Mouse (Mus musculus): ENCODE results near the gene Ska2. TPM values are rescaled to one million over a fixed set of nuclear protein-coding genes. Genes with fewer than 3 reads are reported as not detected.

Gene Ska2
- total RNA-seq, 4 experiments from 2014 or later, result 11.2 to 13.8 (median 12.4) TPM

- DNase-seq (ENCODE audit: low spot score in 2 of 2), result no peak
Observed at GRCm38 (mm10) chr11:87163751-87164150, 54.7 kb downstream of the Ska2 start.

- DNase-seq (ENCODE audit: low spot score in 2 of 2), result no peak
Observed at GRCm38 (mm10) chr11:87173625-87174024, 64.6 kb downstream of the Ska2 start.

Small RNA genes lying within 50 kb of the gene (microRNA-seq; reads per million reads assigned to microRNA genes)
- gene Mir301, result 90.6 to 671 reads per million in 2 experiments

Other genes with a start within 250 kb of the Ska2 start
- 10 to 100 TPM; 44.2 to 53.3 (median 48.8) TPM for gene Ypel2, start 115.5 kb upstream of the Ska2 start, total RNA-seq (2022)
- gene Gdpd1, start 35.2 kb upstream of the Ska2 start, total RNA-seq (2022), result 10 to 100 TPM; 37.4 to 40.5 (median 39.0) TPM
- gene Smg8, start 22.5 kb upstream of the Ska2 start, total RNA-seq (2022), result 10 to 100 TPM; 16.1 to 17.3 (median 16.5) TPM
- gene Prr11, start 526 bp upstream of the Ska2 start, total RNA-seq (2022), result under 1 TPM; 0.15 to 0.50 (median 0.43) TPM
- gene Trim37, start 17.8 kb downstream of the Ska2 start, total RNA-seq (2022), result 100 to 1,000 TPM; 199 to 222 (median 214) TPM
- 100 to 1,000 TPM; 114 to 128 (median 123) TPM for gene Ppm1e, start 249.8 kb downstream of the Ska2 start, total RNA-seq (2022)